Mouse (Mus musculus): ENCODE measurements at regions not wholly inside any gene's neighbourhood (a gene's known extent, or its start where the extent isn't known, plus 50 kb on each side); places are given as distances from the start of the nearest gene placed in this dataset.

DNA sequence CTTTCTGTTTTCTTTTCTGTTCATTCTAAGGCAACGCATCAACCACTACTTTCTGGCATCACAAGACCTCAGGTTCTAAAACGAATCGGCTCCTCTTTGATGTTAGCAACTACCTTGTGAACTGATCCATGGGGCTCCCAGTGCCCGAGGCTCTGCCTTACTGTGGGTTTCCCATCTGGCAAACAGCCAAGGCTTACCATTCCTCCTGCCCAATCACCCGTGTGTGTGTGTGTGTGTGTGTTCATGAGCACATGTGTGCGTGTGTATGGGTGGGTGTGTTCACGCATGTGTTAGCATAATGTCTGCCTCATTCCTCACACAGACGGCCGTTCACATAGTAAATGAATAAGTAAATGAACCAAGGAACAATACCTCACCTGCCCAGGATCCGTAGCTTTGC lies 138.3 kb upstream of the Lpp start:
- no peak for DNase-seq

- no peak for DNase-seq
Observed at GRCm38 (mm10) chr16:24254590-24254989, 138.7 kb upstream of the Lpp start.

DNA sequence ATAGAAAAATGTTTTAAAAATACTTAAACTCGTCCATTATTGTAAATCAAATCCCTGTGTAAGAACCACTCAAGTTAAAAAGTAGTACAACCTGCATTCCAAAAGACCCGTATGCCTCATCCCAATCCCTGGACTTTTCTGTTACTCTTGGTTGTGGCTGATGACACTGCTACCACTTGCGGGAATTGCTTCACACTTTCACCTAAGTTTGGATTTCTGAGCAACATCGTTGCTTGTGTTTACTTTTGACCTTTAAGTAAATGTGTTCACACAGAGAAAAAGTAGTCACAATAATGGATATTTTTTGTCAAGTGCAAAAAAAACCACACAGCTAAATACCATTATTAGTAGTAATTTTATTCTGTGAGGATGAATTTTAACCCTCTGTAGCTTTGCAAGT lies 139.2 kb upstream of the Lpp start:
- no peak for DNase-seq

DNA sequence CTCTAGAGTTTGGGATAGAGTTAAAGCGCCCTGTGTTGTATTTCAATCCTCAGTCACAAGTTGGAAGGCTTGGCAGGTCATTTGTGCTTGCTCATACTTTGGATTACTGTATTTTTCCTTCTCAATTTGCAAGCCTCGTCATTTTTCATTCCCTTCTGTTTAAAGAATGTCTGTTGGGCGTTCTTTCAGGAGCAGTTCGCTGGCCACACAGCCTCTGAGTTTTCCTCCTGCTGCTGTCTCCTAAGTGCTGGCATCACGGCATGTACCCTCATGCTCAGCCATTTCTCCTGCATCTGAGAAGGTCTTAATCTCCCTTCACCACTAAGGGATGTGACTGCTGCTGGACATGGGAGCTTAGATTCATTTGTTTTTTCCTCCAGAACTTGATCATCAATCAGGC lies 146.0 kb upstream of the Lpp start:
- DNase-seq = no peak

DNA sequence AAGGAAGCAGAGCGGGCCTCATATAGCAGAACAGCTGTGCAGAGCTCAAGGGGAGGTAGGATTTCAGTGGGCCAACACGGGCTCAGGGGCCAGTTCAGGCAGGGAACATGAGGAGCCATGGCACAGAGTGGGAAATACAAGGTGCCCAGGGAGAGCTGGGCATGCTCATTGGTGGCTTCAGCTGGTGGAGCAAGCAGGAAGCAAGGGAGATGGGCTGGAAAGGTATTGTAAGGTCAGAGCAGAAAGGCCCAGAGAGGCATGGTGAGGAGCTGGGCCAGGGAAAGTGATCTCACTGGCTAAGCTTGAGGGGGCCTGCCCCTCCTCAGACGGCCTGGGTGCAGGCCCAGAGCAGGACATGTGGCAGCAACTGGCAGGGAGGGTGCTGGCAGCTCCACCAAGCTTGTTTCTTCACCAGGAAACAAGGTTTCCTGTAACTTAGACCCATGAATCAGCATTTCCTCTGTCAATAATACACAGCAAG lies 155.2 kb upstream of the Lpp start:
- DNase-seq = no peak

GRCm38 (mm10) chr16:24237425-24237824 lies 155.9 kb upstream of the Lpp start:
- no peak for DNase-seq

DNA sequence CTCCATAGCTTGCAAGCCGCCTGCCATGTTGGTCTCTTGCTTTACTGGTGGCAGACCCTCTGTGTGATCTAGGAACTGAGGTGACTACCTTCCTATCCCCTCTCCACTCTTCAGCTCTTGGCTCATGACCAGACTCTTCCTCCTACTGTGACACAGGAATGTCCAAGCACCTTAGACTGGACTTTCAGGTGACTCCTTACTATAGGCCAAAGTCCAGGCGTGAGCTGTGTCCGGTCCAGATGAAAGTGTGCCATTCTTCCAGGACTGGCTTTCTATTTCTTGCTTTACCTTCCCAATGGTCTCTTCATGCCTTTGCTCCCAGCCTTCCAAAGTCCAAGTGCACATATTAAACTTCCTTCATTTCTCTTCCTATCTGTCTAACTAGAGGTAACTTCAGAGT lies 156.3 kb upstream of the Lpp start:
- no peak for DNase-seq

- no peak for DNase-seq
Observed at GRCm38 (mm10) chr16:24236511-24236910, 156.8 kb upstream of the Lpp start.

GRCm38 (mm10) chr16:24234795-24235194 lies 158.5 kb upstream of the Lpp start:
- no peak for DNase-seq

DNA sequence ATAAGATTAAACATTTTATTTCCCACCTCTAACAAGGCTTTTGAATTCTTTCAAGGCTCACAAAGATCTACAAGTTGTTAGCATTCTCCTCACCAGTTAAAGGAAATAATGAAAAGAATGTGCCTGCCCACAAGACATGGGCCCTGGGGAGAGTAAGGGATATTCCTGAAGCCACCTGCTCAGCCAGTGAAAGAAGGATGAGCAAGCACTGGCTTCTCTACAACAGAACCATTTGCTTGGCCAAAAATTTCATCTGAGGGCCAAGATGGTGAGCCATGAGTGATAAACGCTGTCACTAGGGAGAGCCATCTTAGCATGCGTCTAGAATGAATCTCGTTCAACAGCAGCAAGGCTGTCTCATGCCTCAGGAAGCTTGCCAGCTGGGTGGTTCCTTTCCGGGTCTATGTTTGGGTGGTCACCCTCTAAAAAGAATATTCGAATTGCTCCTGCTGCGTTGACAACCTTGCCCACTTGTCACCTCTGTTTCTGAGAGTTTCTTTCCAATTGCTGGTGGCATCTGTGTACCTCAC lies 161.2 kb upstream of the Lpp start:
- no peak for DNase-seq

- DNase-seq = no peak
Observed at GRCm38 (mm10) chr16:24231506-24231905, 161.8 kb upstream of the Lpp start.

GRCm38 (mm10) chr16:24229002-24229607 lies 164.2 kb upstream of the Lpp start:
- DNase-seq = no peak

GRCm38 (mm10) chr16:24225897-24226296 lies 167.4 kb upstream of the Lpp start:
- DNase-seq = no peak

DNA sequence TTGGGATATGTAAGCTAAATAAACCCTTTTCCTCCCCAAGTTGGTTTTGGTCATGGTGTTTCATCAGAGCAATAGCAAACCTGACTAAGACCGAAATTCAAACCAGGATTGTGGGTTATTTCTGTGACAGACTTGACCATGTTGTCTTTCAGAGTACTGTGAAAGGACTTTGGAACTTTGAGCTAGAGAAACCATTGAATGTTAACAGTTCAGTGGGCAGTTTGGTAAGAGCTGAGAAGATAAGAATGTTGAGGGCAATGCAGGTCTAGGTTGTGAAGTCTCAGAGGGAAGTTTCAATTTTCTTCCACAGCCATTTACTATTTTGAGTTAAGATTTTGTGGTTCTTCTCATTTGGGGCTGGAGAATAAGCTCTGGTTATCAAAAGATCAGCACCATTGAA lies 168.2 kb upstream of the Lpp start:
- no peak for DNase-seq

GRCm38 (mm10) chr16:24223901-24224300 lies 169.4 kb upstream of the Lpp start:
- DNase-seq = no peak

GRCm38 (mm10) chr16:24223527-24223880 lies 169.8 kb upstream of the Lpp start:
- no peak for DNase-seq

- no peak for DNase-seq
Observed at GRCm38 (mm10) chr16:24222759-24223526, 170.4 kb upstream of the Lpp start.

- DNase-seq = no peak
Observed at GRCm38 (mm10) chr16:24221992-24222391, 171.3 kb upstream of the Lpp start.

- DNase-seq = no peak
Observed at GRCm38 (mm10) chr16:24220613-24221012, 172.7 kb upstream of the Lpp start.

GRCm38 (mm10) chr16:24219691-24220090 lies 173.6 kb upstream of the Lpp start:
- no peak for DNase-seq

DNA sequence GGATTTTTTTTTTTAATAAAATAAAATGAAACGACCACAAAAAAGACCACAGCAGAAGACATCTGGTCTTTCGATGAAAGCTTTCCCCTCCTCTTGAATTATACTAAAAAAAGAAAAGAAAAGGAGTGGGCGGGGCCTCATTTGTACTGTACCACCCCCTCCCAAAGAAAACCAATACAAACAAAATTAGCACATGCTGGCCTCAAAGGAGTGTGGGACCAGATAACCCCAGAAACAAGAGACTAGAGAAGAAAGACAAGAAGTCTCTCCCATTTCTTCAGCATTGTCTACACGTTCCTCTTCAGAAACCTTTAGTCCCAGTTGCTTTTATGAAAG lies 174.5 kb upstream of the Lpp start:
- DNase-seq = no peak

DNA sequence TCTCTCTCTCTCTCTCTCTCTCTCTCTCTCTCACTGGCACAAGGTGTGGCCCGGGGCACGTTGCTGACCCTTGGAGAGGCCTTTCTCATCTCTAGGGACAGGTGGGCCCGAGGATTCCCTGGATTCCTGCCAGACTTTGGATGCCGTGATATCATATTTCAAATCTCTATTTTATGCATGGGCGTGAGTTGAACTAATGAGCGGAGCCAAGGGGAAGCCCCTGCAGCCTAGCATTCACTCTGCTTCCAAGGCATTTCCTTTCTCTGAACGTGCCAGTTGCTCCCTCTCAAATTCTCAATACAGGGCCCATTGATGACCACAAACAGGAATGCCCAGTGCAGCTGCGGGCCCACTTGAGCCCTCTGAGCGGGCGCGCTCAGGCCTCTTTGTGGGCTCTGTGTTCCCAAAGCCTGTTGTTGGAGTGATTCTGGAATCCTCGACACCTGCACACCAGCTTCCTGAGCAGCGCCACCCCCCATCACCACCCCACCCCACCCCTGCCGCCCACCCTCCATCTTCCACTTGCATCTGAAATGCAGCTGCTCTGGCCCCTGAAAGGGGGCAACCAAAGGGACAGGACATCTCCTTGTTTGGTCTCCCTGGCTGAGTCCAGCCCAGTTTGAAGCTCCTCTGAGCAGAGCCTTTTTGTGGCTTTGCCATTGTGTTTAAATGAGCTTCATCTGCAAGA lies 175.0 kb upstream of the Lpp start:
- no peak for DNase-seq

- DNase-seq = no peak
Observed at GRCm38 (mm10) chr16:24216828-24217227, 176.5 kb upstream of the Lpp start.

GRCm38 (mm10) chr16:24215353-24215752 lies 178.0 kb upstream of the Lpp start:
- no peak for DNase-seq

Measured in B cell, adult 2 months (primary cell).